In the genomic region with DNA sequence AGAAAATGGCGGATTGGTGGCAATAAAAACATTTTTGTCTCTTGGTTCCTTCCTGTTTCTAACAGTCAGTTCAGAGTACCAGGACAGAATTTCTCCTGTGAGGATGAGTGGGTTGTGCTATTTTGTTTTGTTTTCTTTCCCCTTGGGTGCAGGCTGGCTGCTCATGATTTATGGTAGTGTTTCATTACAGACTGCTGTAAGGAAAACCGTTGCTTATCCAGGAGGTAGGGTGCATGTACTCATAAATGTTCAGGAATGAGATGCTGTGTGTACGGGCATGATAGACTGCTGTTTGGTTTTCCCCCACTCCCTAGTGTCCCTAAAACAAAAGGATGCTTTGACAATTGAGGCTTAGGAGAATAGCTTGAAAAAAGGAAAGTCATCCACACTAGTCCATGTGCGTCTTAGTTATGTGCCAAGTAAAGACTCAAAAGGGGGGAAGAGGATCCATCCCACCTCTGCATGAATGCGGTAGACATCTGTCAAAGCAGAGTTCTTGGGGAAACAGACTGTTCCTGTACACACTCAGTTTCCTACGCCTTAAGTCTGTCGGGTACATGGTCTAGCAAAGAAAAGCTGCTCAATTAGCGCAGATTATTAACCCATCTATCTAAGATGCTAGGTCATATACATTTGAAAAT, we compare ENCODE assay signal across 30 mouse cellular contexts.
DNase-seq lines count a peak whose midpoint lies in the region; ATAC-seq lines count a peak whose summit lies in the region.
"Had no signal": no experiment of that assay in that cellular context is flagged by ENCODE, and none has a peak within 500 bp of the region (broad histone marks: within the 10 kb centered on the region; RNA-seq: fewer than 3 reads in every experiment).

No protein-coding gene starts in this region.

- peaks cover 2% of the 10 kb centered on the region; the same call in 1 of the 2 replicates for H3K9me3 ChIP-seq in kidney, embryonic 16.5 days (ENCODE audit: low read length)
- no peaks in the 10 kb centered on the region for H3K9me3 ChIP-seq in neural tube, embryonic 13.5 days
- no peaks in the 10 kb centered on the region for H3K9me3 ChIP-seq in neural tube, embryonic 15.5 days (replicated peaks)
- H3K9me3 ChIP-seq: embryonic facial prominence, embryonic 12.5 days had no signal

- H3K27me3 ChIP-seq in kidney, embryonic 16.5 days (ENCODE audit: insufficient read depth, low read length) = no peaks in the 10 kb centered on the region; the same call in 1 of the 2 replicates
- no peaks in the 10 kb centered on the region for H3K27me3 ChIP-seq in neural tube, embryonic 13.5 days
- H3K27me3 ChIP-seq in neural tube, embryonic 15.5 days (replicated peaks) = no peaks in the 10 kb centered on the region
- H3K27me3 ChIP-seq: embryonic facial prominence, embryonic 12.5 days; hindbrain, embryonic 12.5 days had no signal

- H3K36me3 ChIP-seq in kidney, embryonic 16.5 days (ENCODE audit: insufficient read depth, low read length) = no peaks in the 10 kb centered on the region
- H3K36me3 ChIP-seq in neural tube, embryonic 13.5 days = no peaks in the 10 kb centered on the region
- no peaks in the 10 kb centered on the region for H3K36me3 ChIP-seq in neural tube, embryonic 15.5 days
- H3K36me3 ChIP-seq: embryonic facial prominence, embryonic 12.5 days; hindbrain, embryonic 12.5 days had no signal

- H3K4me1 ChIP-seq in kidney, embryonic 16.5 days (ENCODE audit: insufficient read depth, low read length) = peaks cover 15% of the 10 kb centered on the region; the same call in 1 of the 2 replicates
- H3K4me1 ChIP-seq in neural tube, embryonic 13.5 days (replicated peaks) = peaks cover 15% of the 10 kb centered on the region; the same call in 1 of the 2 replicates
- peaks cover 5% of the 10 kb centered on the region; the same call in 1 of the 2 replicates for H3K4me1 ChIP-seq in neural tube, embryonic 15.5 days
- H3K4me1 ChIP-seq: embryonic facial prominence, embryonic 12.5 days had no signal

- H3K4me2 ChIP-seq in kidney, embryonic 16.5 days (replicated peaks; ENCODE audit: low read depth, low read length) = peak overlapping the region; percentile 16; the same call in 1 of the 2 replicates
- no peak overlapping the region for H3K4me2 ChIP-seq in neural tube, embryonic 13.5 days
- H3K4me2 ChIP-seq in neural tube, embryonic 15.5 days = no peak overlapping the region
- H3K4me2 ChIP-seq: embryonic facial prominence, embryonic 12.5 days; heart, embryonic 11.5 days; hindbrain, embryonic 12.5 days had no signal

- peak; percentile 63; the same call in 1 of the 2 replicates for ATAC-seq in kidney, embryonic 16.5 days (ENCODE audit: low FRiP score, low TSS enrichment)
- ATAC-seq in neural tube, embryonic 13.5 days (ENCODE audit: low read depth) = no peak
- no peak for ATAC-seq in neural tube, embryonic 15.5 days (ENCODE audit: low FRiP score)
- ATAC-seq: CD4-positive, CD25-positive, alpha-beta regulatory T cell, adult 4 months; forebrain, embryonic 14.5 days; hindbrain, postnatal 0 days; intestine, embryonic 16.5 days had no signal

- H3K4me3 ChIP-seq in kidney, embryonic 16.5 days (ENCODE audit: low read length) = no peak overlapping the region
- H3K4me3 ChIP-seq in neural tube, embryonic 13.5 days = no peak overlapping the region
- no peak overlapping the region for H3K4me3 ChIP-seq in neural tube, embryonic 15.5 days (replicated peaks)
- H3K4me3 ChIP-seq: embryonic facial prominence, embryonic 12.5 days; hindbrain, embryonic 12.5 days had no signal

- H3K27ac ChIP-seq in kidney, embryonic 16.5 days (ENCODE audit: low read length) = no peak overlapping the region
- H3K27ac ChIP-seq in neural tube, embryonic 13.5 days (replicated peaks) = 0 out of 2 replicates have a peak overlapping the region, but pooled peaks have one; percentile 15
- H3K27ac ChIP-seq in neural tube, embryonic 15.5 days (replicated peaks) = no peak overlapping the region
- H3K27ac ChIP-seq: embryonic facial prominence, embryonic 12.5 days; hindbrain, embryonic 12.5 days; hindbrain, postnatal 0 days; liver, embryonic 14.5 days; macrophage; stomach, postnatal 0 days had no signal

- WGBS in kidney, embryonic 16.5 days = 35% methylated on average over 8 of the region's 8 CpGs
- WGBS in neural tube, embryonic 13.5 days = 58% methylated on average over 8 of the region's 8 CpGs
- 59% methylated on average over 8 of the region's 8 CpGs for WGBS in neural tube, embryonic 15.5 days

- no peak overlapping the region for H3K9ac ChIP-seq in kidney, embryonic 16.5 days (replicated peaks; ENCODE audit: low read length)
- no peak overlapping the region for H3K9ac ChIP-seq in neural tube, embryonic 13.5 days
- H3K9ac ChIP-seq in neural tube, embryonic 15.5 days (replicated peaks) = no peak overlapping the region
- H3K9ac ChIP-seq: embryonic facial prominence, embryonic 12.5 days; hindbrain, embryonic 12.5 days; liver, embryonic 14.5 days had no signal

- no peak for DNase-seq in kidney, postnatal 25 days
- DNase-seq in brain, adult 2 months (ENCODE audit: low read depth, low spot score) = peak; percentile 44
- peak; percentile 38 for DNase-seq in layer of hippocampus, adult 9-11 months
- no peak for DNase-seq in cerebellum, postnatal 4 days (ENCODE audit: low spot score in 2 of 2)
- no peak for DNase-seq in right cerebral cortex, postnatal 14 days
- DNase-seq: adrenal gland, postnatal 36 days; cerebellum, adult 9-10 months; cerebellum, postnatal 36 days; embryo, embryonic 11 days; gastrocnemius, postnatal 14 days; heart, postnatal 36 days; kidney, adult 9 months; liver; lung, adult 2 months; lung, postnatal 10 days; right cerebral cortex, postnatal 25 days; spleen, adult 18-20 months had no signal

Comparison
In these comparisons a context has a peak if more than half of its experiments do, and no peak if none do; other contexts are left out.
1. DNase-seq: peak in brain, adult 2 months (single experiment) and layer of hippocampus, adult 9-11 months (single experiment); none in kidney, postnatal 25 days (0 of 2), cerebellum, postnatal 4 days (0 of 2) and right cerebral cortex, postnatal 14 days (single experiment).